Mouse (Mus musculus): ENCODE results near the gene AC131692.1. TPM values are rescaled to one million over a fixed set of nuclear protein-coding genes. Genes with fewer than 3 reads are reported as not detected.

Gene AC131692.1
- polyA plus RNA-seq, 1 experiment from 2014 or later: 0.34 TPM

GRCm38 (mm10) chr19:6141394-6141749 lies 47.2 kb downstream of the AC131692.1 start, which contains the start of gene Arl2:
Gene Arl2 (minus strand): TSS chr19:6141548.
- Histone ChIP-seq H3K9me3 (no peaks in the 10 kb centered on the region), H3K27ac (peak within 1 kb of the TSS; percentile 97), H3K4me1 (peaks cover 10% of the 10 kb centered on the region), H3K27me3 (no peaks in the 10 kb centered on the region), H3K4me3 (peak within 1 kb of the TSS; percentile 67), H3K36me3 (peaks cover 14% of the 10 kb centered on the region), H3K9ac (peak within 1 kb of the TSS; percentile 86), H3K4me2 (peak within 1 kb of the TSS; percentile 78)
- peak; percentile 64 for ATAC-seq (ENCODE audit: insufficient number of reproducible peaks, insufficient read depth, low FRiP score, low TSS enrichment, low read depth)
- WGBS: under 1% methylated on average over 15 of the region's 15 CpGs

GRCm38 (mm10) chr19:6144842-6145241 lies 50.6 kb downstream of the AC131692.1 start:
- Histone ChIP-seq H3K4me2 (no peak overlapping the region), H3K36me3 (no peaks in the 10 kb centered on the region), H3K4me3 (no peak overlapping the region), H3K9me3 (no peaks in the 10 kb centered on the region), H3K27ac (no peak overlapping the region), H3K4me1 (peaks cover 5% of the 10 kb centered on the region), H3K27me3 (no peaks in the 10 kb centered on the region), H3K9ac (no peak overlapping the region)
- ATAC-seq (ENCODE audit: insufficient number of reproducible peaks, insufficient read depth, low FRiP score, low TSS enrichment, low read depth): no peak
- 80% methylated on average over 5 of the region's 5 CpGs for whole genome bisulfite sequencing

Small RNA genes lying within 50 kb of the gene (microRNA-seq; reads per million reads assigned to microRNA genes)
- gene Mir6988: 0.92 reads per million

Other genes with a start within 250 kb of the AC131692.1 start
- gene Frmd8, start 219.1 kb upstream of the AC131692.1 start, polyA plus RNA-seq (2015; fragmentation: Nextera tagmentation; extraction: Ambion mirVana): 30.6 and 34.0 TPM in 2 replicates
- 3.1 and 4.5 TPM in 2 replicates for gene Slc25a45, start 216.6 kb upstream of the AC131692.1 start, polyA plus RNA-seq (2015; fragmentation: Nextera tagmentation; extraction: Ambion mirVana)
- 3.8 and 4.7 TPM in 2 replicates for gene Tigd3, start 200.3 kb upstream of the AC131692.1 start, polyA plus RNA-seq (2015; fragmentation: Nextera tagmentation; extraction: Ambion mirVana)
- gene Dpf2, start 181.4 kb upstream of the AC131692.1 start, polyA plus RNA-seq (2015; fragmentation: Nextera tagmentation; extraction: Ambion mirVana): 164 and 179 TPM in 2 replicates
- gene Cdc42ep2, start 169.6 kb upstream of the AC131692.1 start, polyA plus RNA-seq (2015; fragmentation: Nextera tagmentation; extraction: Ambion mirVana): 4.7 TPM in 2 replicates
- 74.5 and 79.5 TPM in 2 replicates for gene Pola2, start 130.2 kb upstream of the AC131692.1 start, polyA plus RNA-seq (2015; fragmentation: Nextera tagmentation; extraction: Ambion mirVana)
- gene Slc22a20, start 108.3 kb upstream of the AC131692.1 start, polyA plus RNA-seq (2015; fragmentation: Nextera tagmentation; extraction: Ambion mirVana): not detected in 2 replicates
- gene Capn1, start 78.5 kb upstream of the AC131692.1 start, polyA plus RNA-seq (2015; fragmentation: Nextera tagmentation; extraction: Ambion mirVana): 8.1 and 10.3 TPM in 2 replicates
- 28.3 and 28.4 TPM in 2 replicates for gene Syvn1, start 47.8 kb upstream of the AC131692.1 start, polyA plus RNA-seq (2015; fragmentation: Nextera tagmentation; extraction: Ambion mirVana)
- 79.5 and 80.4 TPM in 2 replicates for gene Mrpl49, start 36.6 kb upstream of the AC131692.1 start, polyA plus RNA-seq (2015; fragmentation: Nextera tagmentation; extraction: Ambion mirVana)
- 714 and 858 TPM in 2 replicates for gene Fau, start 36.6 kb upstream of the AC131692.1 start, polyA plus RNA-seq (2015; fragmentation: Nextera tagmentation; extraction: Ambion mirVana)
- gene Znhit2, start 33.2 kb upstream of the AC131692.1 start, polyA plus RNA-seq (2015; fragmentation: Nextera tagmentation; extraction: Ambion mirVana): 33.2 TPM in 2 replicates
- 21.7 and 22.0 TPM in 2 replicates for gene Tm7sf2, start 26.0 kb upstream of the AC131692.1 start, polyA plus RNA-seq (2015; fragmentation: Nextera tagmentation; extraction: Ambion mirVana)
- gene Vps51, start 17.2 kb upstream of the AC131692.1 start, polyA plus RNA-seq (2015; fragmentation: Nextera tagmentation; extraction: Ambion mirVana): 66.6 and 74.4 TPM in 2 replicates
- gene Tmem262, start 14.4 kb upstream of the AC131692.1 start, polyA plus RNA-seq (2015; fragmentation: Nextera tagmentation; extraction: Ambion mirVana): not detected in 2 replicates
- 1.6 and 2.1 TPM in 2 replicates for gene Gm28374, start 12.2 kb upstream of the AC131692.1 start, polyA plus RNA-seq (2015; fragmentation: Nextera tagmentation; extraction: Ambion mirVana)
- gene Zfpl1, start 9.5 kb upstream of the AC131692.1 start, polyA plus RNA-seq (2015; fragmentation: Nextera tagmentation; extraction: Ambion mirVana): 79.1 and 81.3 TPM in 2 replicates
- gene Cdca5, start 9.4 kb upstream of the AC131692.1 start, polyA plus RNA-seq (2015; fragmentation: Nextera tagmentation; extraction: Ambion mirVana): 37.0 and 39.6 TPM in 2 replicates
- gene Naaladl1, start 11.4 kb downstream of the AC131692.1 start, polyA plus RNA-seq (2015; fragmentation: Nextera tagmentation; extraction: Ambion mirVana): 0.55 and 5.5 TPM in 2 replicates
- 45.9 and 49.6 TPM in 2 replicates for gene Sac3d1, start 24.2 kb downstream of the AC131692.1 start, polyA plus RNA-seq (2015; fragmentation: Nextera tagmentation; extraction: Ambion mirVana)
- 38.0 and 38.3 TPM in 2 replicates for gene Snx15, start 33.9 kb downstream of the AC131692.1 start, polyA plus RNA-seq (2015; fragmentation: Nextera tagmentation; extraction: Ambion mirVana)
- 0.23 TPM in 1 of 2 replicates, not detected in the other for gene Batf2, start 46.6 kb downstream of the AC131692.1 start, polyA plus RNA-seq (2015; fragmentation: Nextera tagmentation; extraction: Ambion mirVana)
- gene Arl2, start 47.1 kb downstream of the AC131692.1 start, polyA plus RNA-seq (2015; fragmentation: Nextera tagmentation; extraction: Ambion mirVana): 106 and 110 TPM in 2 replicates
- gene Majin, start 90.0 kb downstream of the AC131692.1 start, polyA plus RNA-seq (2015; fragmentation: Nextera tagmentation; extraction: Ambion mirVana): not detected in 2 replicates
- 3.3 and 3.8 TPM in 2 replicates for gene Gpha2, start 132.0 kb downstream of the AC131692.1 start, polyA plus RNA-seq (2015; fragmentation: Nextera tagmentation; extraction: Ambion mirVana)
- 26.6 and 27.9 TPM in 2 replicates for gene Ppp2r5b, start 141.5 kb downstream of the AC131692.1 start, polyA plus RNA-seq (2015; fragmentation: Nextera tagmentation; extraction: Ambion mirVana)
- gene Atg2a, start 147.2 kb downstream of the AC131692.1 start, polyA plus RNA-seq (2015; fragmentation: Nextera tagmentation; extraction: Ambion mirVana): 10.3 and 10.5 TPM in 2 replicates
- gene Ehd1, start 182.3 kb downstream of the AC131692.1 start, polyA plus RNA-seq (2015; fragmentation: Nextera tagmentation; extraction: Ambion mirVana): 64.7 and 68.9 TPM in 2 replicates
- 0.91 and 0.92 TPM in 2 replicates for gene Cdc42bpg, start 212.0 kb downstream of the AC131692.1 start, polyA plus RNA-seq (2015; fragmentation: Nextera tagmentation; extraction: Ambion mirVana)
- gene Men1, start 240.6 kb downstream of the AC131692.1 start, polyA plus RNA-seq (2015; fragmentation: Nextera tagmentation; extraction: Ambion mirVana): 91.6 and 92.4 TPM in 2 replicates
- gene Map4k2, start 246.7 kb downstream of the AC131692.1 start, polyA plus RNA-seq (2015; fragmentation: Nextera tagmentation; extraction: Ambion mirVana): 13.8 and 15.3 TPM in 2 replicates

All from embryonic facial prominence, embryonic 13.5 days (tissue).